Mouse (Mus musculus): Measurements from ENCODE around the gene Twist2. TPM values are rescaled to one million over a fixed set of nuclear protein-coding genes. Genes with fewer than 3 reads are reported as not detected.

Gene Twist2
- polyA plus RNA-seq, 1 experiment = 1.5 TPM

- Histone ChIP-seq H3K27ac (ENCODE audit: insufficient read depth, low read depth, low read length) (no peak overlapping the region), H3K4me3 (ENCODE audit: insufficient read depth, low read depth, low read length) (no peak overlapping the region), H3K4me1 (ENCODE audit: control insufficient read depth, insufficient read depth, low read length) (no peaks in the 10 kb centered on the region), H3K36me3 (ENCODE audit: control insufficient read depth, insufficient read depth, low read length) (no peaks in the 10 kb centered on the region), H3K27me3 (replicated peaks; ENCODE audit: control insufficient read depth, insufficient read depth, low read length) (no peaks in the 10 kb centered on the region)
- TF ChIP-seq POLR2A (IDR thresholded peaks at IDR 0.05; ENCODE audit: low read depth, low read length) (no peak), CTCF (conservative IDR thresholded peaks at IDR 0.05; ENCODE audit: insufficient read depth, insufficient read length, low read depth, low read length) (no peak)
- peak; percentile 4 for DNase-seq
- WGBS = 17% methylated on average over 6 of the region's 6 CpGs
Observed at GRCm38 (mm10) chr1:91816571-91816970, 15.3 kb downstream of the Twist2 start.

GRCm38 (mm10) chr1:91819237-91819636, 18.0 kb downstream of the Twist2 start:
- no peaks in the 10 kb centered on the region for H3K27me3 ChIP-seq (replicated peaks; ENCODE audit: control insufficient read depth, insufficient read depth, low read length)
- DNase-seq = no peak
- no peak overlapping the region for H3K27ac ChIP-seq (ENCODE audit: insufficient read depth, low read depth, low read length)
- H3K4me1 ChIP-seq (ENCODE audit: control insufficient read depth, insufficient read depth, low read length) = no peaks in the 10 kb centered on the region
- WGBS = 56% methylated on average over 9 of the region's 9 CpGs
- peak; percentile 30 for TF ChIP-seq CTCF (conservative IDR thresholded peaks at IDR 0.05; ENCODE audit: insufficient read depth, insufficient read length, low read depth, low read length)
- no peak for TF ChIP-seq POLR2A (IDR thresholded peaks at IDR 0.05; ENCODE audit: low read depth, low read length)
- H3K36me3 ChIP-seq (ENCODE audit: control insufficient read depth, insufficient read depth, low read length) = no peaks in the 10 kb centered on the region
- H3K4me3 ChIP-seq (ENCODE audit: insufficient read depth, low read depth, low read length) = no peak overlapping the region

- H3K4me3 ChIP-seq (ENCODE audit: insufficient read depth, low read depth, low read length) = no peak overlapping the region
- DNase-seq = no peak
- WGBS = 77% methylated on average over 10 of the region's 10 CpGs
- H3K27ac ChIP-seq (ENCODE audit: insufficient read depth, low read depth, low read length) = no peak overlapping the region
- H3K4me1 ChIP-seq (ENCODE audit: control insufficient read depth, insufficient read depth, low read length) = no peaks in the 10 kb centered on the region
- no peaks in the 10 kb centered on the region for H3K27me3 ChIP-seq (replicated peaks; ENCODE audit: control insufficient read depth, insufficient read depth, low read length)
- no peaks in the 10 kb centered on the region for H3K36me3 ChIP-seq (ENCODE audit: control insufficient read depth, insufficient read depth, low read length)
- TF ChIP-seq CTCF (conservative IDR thresholded peaks at IDR 0.05; ENCODE audit: insufficient read depth, insufficient read length, low read depth, low read length) (no peak), POLR2A (IDR thresholded peaks at IDR 0.05; ENCODE audit: low read depth, low read length) (no peak)
Observed at GRCm38 (mm10) chr1:91820531-91820930, 19.3 kb downstream of the Twist2 start.

- TF ChIP-seq POLR2A (IDR thresholded peaks at IDR 0.05; ENCODE audit: low read depth, low read length) (no peak), CTCF (conservative IDR thresholded peaks at IDR 0.05; ENCODE audit: insufficient read depth, insufficient read length, low read depth, low read length) (0 out of 2 replicates have a peak, but pooled peaks have one; percentile 19)
- Histone ChIP-seq H3K27ac (ENCODE audit: insufficient read depth, low read depth, low read length) (no peak overlapping the region), H3K36me3 (ENCODE audit: control insufficient read depth, insufficient read depth, low read length) (no peaks in the 10 kb centered on the region), H3K4me3 (ENCODE audit: insufficient read depth, low read depth, low read length) (no peak overlapping the region), H3K27me3 (replicated peaks; ENCODE audit: control insufficient read depth, insufficient read depth, low read length) (no peaks in the 10 kb centered on the region), H3K4me1 (ENCODE audit: control insufficient read depth, insufficient read depth, low read length) (no peaks in the 10 kb centered on the region)
- DNase-seq = no peak
- WGBS = 70% methylated on average over 4 of the region's 4 CpGs
Observed at GRCm38 (mm10) chr1:91822316-91822824, 21.1 kb downstream of the Twist2 start.

- no peaks in the 10 kb centered on the region for H3K36me3 ChIP-seq (ENCODE audit: control insufficient read depth, insufficient read depth, low read length)
- 44% methylated on average over 3 of the region's 3 CpGs for WGBS
- no peaks in the 10 kb centered on the region for H3K27me3 ChIP-seq (replicated peaks; ENCODE audit: control insufficient read depth, insufficient read depth, low read length)
- no peak overlapping the region for H3K4me3 ChIP-seq (ENCODE audit: insufficient read depth, low read depth, low read length)
- no peak for DNase-seq
- no peak overlapping the region for H3K27ac ChIP-seq (ENCODE audit: insufficient read depth, low read depth, low read length)
- H3K4me1 ChIP-seq (ENCODE audit: control insufficient read depth, insufficient read depth, low read length) = no peaks in the 10 kb centered on the region
- TF ChIP-seq POLR2A (IDR thresholded peaks at IDR 0.05; ENCODE audit: low read depth, low read length) = no peak
Observed at GRCm38 (mm10) chr1:91823530-91823929, 22.3 kb downstream of the Twist2 start.

- H3K36me3 ChIP-seq (ENCODE audit: control insufficient read depth, insufficient read depth, low read length) = no peaks in the 10 kb centered on the region
- TF ChIP-seq CTCF (conservative IDR thresholded peaks at IDR 0.05; ENCODE audit: insufficient read depth, insufficient read length, low read depth, low read length) (no peak), POLR2A (IDR thresholded peaks at IDR 0.05; ENCODE audit: low read depth, low read length) (no peak)
- H3K27me3 ChIP-seq (replicated peaks; ENCODE audit: control insufficient read depth, insufficient read depth, low read length) = no peaks in the 10 kb centered on the region
- DNase-seq = no peak
- no peak overlapping the region for H3K4me3 ChIP-seq (ENCODE audit: insufficient read depth, low read depth, low read length)
- WGBS = 91% methylated on average over 7 of the region's 7 CpGs
- H3K4me1 ChIP-seq (ENCODE audit: control insufficient read depth, insufficient read depth, low read length) = no peaks in the 10 kb centered on the region
- no peak overlapping the region for H3K27ac ChIP-seq (ENCODE audit: insufficient read depth, low read depth, low read length)
Observed at GRCm38 (mm10) chr1:91823951-91824350, 22.7 kb downstream of the Twist2 start.

- Histone ChIP-seq H3K27me3 (replicated peaks; ENCODE audit: control insufficient read depth, insufficient read depth, low read length) (no peaks in the 10 kb centered on the region), H3K4me1 (ENCODE audit: control insufficient read depth, insufficient read depth, low read length) (no peaks in the 10 kb centered on the region), H3K27ac (ENCODE audit: insufficient read depth, low read depth, low read length) (no peak overlapping the region), H3K36me3 (ENCODE audit: control insufficient read depth, insufficient read depth, low read length) (no peaks in the 10 kb centered on the region), H3K4me3 (ENCODE audit: insufficient read depth, low read depth, low read length) (no peak overlapping the region)
- no peak for DNase-seq
- 61% methylated on average over 4 of the region's 4 CpGs for WGBS
- TF ChIP-seq CTCF (conservative IDR thresholded peaks at IDR 0.05; ENCODE audit: insufficient read depth, insufficient read length, low read depth, low read length) = no peak
- no peak for TF ChIP-seq POLR2A (IDR thresholded peaks at IDR 0.05; ENCODE audit: low read depth, low read length)
Observed at GRCm38 (mm10) chr1:91825261-91825660, 24.0 kb downstream of the Twist2 start.

Data from kidney, adult 2 months (tissue).